Mouse (Mus musculus) kidney, embryonic 16.5 days (tissue): ENCODE results near the gene Odf2. TPM values are rescaled to one million over a fixed set of nuclear protein-coding genes. Genes with fewer than 3 reads are reported as not detected.

ENCODE experiments used
- ATAC-seq: fragments of 200-750 bp; cut with Nextera tagmentation; 2 replicates; pipeline ENCODE4 v1.8.0; 2017; ENCODE audit warnings: moderate TSS enrichment; ENCODE audit not compliant: low FRiP score, low TSS enrichment
- H3K27ac ChIP-seq: fragments of 300-500 bp; sonication (generic); 2 replicates; pipeline ENCODE4 v1.5.1; 2014; ENCODE audit warnings: low read length
- H3K27me3 ChIP-seq: fragments of 300-500 bp; sonication (generic); 2 replicates; pipeline ENCODE4 v1.6.1; 2014; ENCODE audit warnings: low read length, control low read depth, mixed read lengths; ENCODE audit not compliant: insufficient read depth
- H3K36me3 ChIP-seq: fragments of 300-500 bp; sonication (generic); 2 replicates; pipeline ENCODE4 v1.6.1; 2014; ENCODE audit warnings: low read length, control low read depth, mixed read lengths; ENCODE audit not compliant: insufficient read depth
- H3K4me1 ChIP-seq: fragments of 300-500 bp; sonication (generic); 2 replicates; pipeline ENCODE4 v1.6.1; 2014; ENCODE audit warnings: low read length, control low read depth, mixed read lengths; ENCODE audit not compliant: insufficient read depth
- H3K4me2 ChIP-seq: fragments of 300-500 bp; sonication (generic); replicated peaks from 2 replicates; pipeline ENCODE4 v1.6.1; 2014; ENCODE audit warnings: low read depth, low read length
- H3K4me3 ChIP-seq: fragments of 300-500 bp; sonication (generic); 2 replicates; pipeline ENCODE4 v1.5.1; 2014; ENCODE audit warnings: mild to moderate bottlenecking, low read length
- H3K9ac ChIP-seq: fragments of 300-500 bp; sonication (generic); replicated peaks from 2 replicates; pipeline ENCODE4 v1.6.1; 2014; ENCODE audit warnings: low read length
- H3K9me3 ChIP-seq: fragments of 300-500 bp; sonication (generic); 2 replicates; pipeline ENCODE4 v1.6.1; 2016; ENCODE audit warnings: low read length, control low read depth
- WGBS: fragments of 180-500 bp; shearing (Covaris S2); extraction: QIAGEN DNeasy Blood & Tissue Kit; methylation state at CpG from one replicate; pipeline ENCODE4 v1.1.7; 2014; 5-methylcytosine and 5-hydroxymethylcytosine counted together
- polyA plus RNA-seq: library from polyadenylated mRNA; unstranded; fragments of >200 nt; fragmentation: Nextera tagmentation; extraction: Ambion mirVana; gene quantifications from 2 replicates; pipeline ENCODE4 v1.2.1, GENCODE M21; 2015

The Odf2 gene
- 57.7 and 76.5 TPM in 2 replicates for polyA plus RNA-seq

DNA sequence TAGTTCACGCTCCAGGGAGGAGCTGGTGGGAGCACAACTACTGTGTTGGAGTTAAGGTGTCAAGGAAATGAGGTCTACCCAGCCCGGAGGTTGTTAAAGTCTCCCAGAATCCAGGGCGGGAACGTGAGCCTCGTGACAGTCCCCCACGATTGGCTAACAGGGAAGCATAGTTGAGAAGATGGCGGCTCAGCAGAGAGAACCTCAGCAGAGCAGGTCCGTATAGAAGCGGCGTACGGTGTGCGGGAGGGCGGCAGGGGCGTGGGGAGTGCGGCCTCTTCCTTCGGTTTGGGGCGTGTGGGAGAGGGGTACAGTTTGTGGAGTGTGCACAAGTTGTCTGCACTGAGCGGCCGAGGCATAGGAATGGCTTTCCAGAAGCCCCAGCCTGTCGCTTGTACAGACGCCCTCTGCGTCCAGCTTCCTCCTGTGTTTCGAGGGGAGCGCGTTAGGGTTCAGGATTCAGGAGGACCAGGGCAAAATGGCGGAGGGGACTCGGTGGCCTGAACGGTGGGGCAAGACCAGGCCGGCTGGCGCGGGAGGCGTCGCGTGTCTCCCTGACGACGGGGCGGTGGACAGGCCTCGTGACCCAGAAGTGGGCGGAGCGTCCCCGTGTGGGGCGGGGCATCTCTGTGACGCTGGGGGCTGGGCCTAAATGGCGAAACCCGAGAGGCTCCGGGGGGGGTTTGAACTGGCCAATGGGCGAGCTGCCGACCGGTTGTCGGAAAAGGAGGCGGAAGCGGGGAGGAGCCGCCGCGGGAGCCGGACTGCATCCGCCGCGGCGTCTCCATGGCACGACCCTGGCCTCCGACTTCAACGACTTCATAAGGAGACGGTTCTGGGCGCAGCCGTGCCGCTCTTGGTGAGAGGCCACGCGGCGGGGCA lies at the start of gene Odf2:
Gene Odf2, plus strand, starts transcription at position 156 of the 879 bp plus-strand sequence.
- H3K4me2 ChIP-seq: peak within 1 kb of the TSS; percentile 93
- ATAC-seq: peak; percentile 90
- peak within 1 kb of the TSS; percentile 94 for H3K9ac ChIP-seq
- H3K4me1 ChIP-seq: peaks cover 14% of the 10 kb centered on the region
- WGBS: under 1% methylated on average over 56 of the region's 70 CpGs
- H3K4me3 ChIP-seq: peak within 1 kb of the TSS; percentile 100
- no peaks in the 10 kb centered on the region for H3K27me3 ChIP-seq
- no peaks in the 10 kb centered on the region for H3K9me3 ChIP-seq
- H3K36me3 ChIP-seq: peaks cover 20% of the 10 kb centered on the region
- H3K27ac ChIP-seq: peak within 1 kb of the TSS; percentile 94

- no peak overlapping the region for H3K9ac ChIP-seq
- no peak overlapping the region for H3K4me2 ChIP-seq
- ATAC-seq: no peak
- H3K36me3 ChIP-seq: peaks cover 42% of the 10 kb centered on the region
- WGBS: 60% methylated on average over 4 of the region's 4 CpGs
- no peak overlapping the region for H3K27ac ChIP-seq
- H3K27me3 ChIP-seq: peaks cover 14% of the 10 kb centered on the region
- no peak overlapping the region for H3K4me3 ChIP-seq
- no peaks in the 10 kb centered on the region for H3K9me3 ChIP-seq
- no peaks in the 10 kb centered on the region for H3K4me1 ChIP-seq
These were observed 49.6 kb upstream of the Odf2 start for GRCm38 (mm10) chr2:29839460-29839859.

DNA sequence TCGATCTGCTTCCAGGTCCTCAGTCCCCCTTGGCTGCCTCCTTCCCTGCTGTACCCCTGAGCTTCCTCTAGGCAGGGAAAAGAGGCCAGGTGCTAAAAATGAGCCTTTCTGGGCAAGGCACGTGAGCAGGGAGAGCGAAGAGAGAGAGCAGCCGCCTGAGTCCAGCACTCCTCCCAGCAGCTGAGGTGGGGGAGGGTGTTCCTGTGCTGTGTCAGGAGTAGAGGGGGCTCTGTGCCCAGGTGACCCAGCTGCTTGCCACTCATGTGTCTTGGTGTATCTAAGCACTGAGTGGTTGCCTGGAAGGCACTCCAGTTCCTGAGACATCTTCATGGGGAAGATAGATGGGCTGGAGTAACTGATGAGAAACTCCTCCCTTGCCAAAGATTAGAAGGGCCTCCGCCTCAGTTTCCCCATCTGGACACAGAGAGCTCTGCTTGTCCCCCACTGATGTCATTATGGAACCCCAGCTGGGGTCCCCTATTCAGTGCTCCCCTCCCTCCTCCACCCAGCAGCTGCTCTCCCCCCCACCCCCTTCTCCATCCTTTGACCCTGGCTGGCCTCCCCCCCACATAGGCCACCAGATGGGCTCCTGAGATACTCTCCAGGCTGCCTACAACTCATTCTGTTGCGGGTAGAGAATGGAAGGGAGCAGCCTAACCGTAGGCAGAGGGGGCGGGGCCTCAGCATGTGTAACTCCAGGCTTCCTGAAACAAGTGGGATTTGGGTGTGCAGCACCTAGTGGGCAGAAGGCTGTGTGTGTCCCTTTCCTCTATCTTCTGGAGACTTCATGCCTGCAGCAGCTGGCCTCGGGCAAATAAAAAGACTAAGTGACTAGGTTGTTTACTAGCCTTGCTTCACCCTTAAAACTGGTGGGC lies 45.6 kb upstream of the Odf2 start:
- no peak overlapping the region for H3K9ac ChIP-seq
- H3K4me2 ChIP-seq: no peak overlapping the region
- H3K36me3 ChIP-seq: peaks cover 32% of the 10 kb centered on the region
- no peaks in the 10 kb centered on the region for H3K9me3 ChIP-seq
- no peak for ATAC-seq
- no peak overlapping the region for H3K4me3 ChIP-seq
- peaks cover 12% of the 10 kb centered on the region for H3K4me1 ChIP-seq
- H3K27me3 ChIP-seq: peaks cover 46% of the 10 kb centered on the region
- 70% methylated on average over 9 of the region's 9 CpGs for WGBS
- H3K27ac ChIP-seq: no peak overlapping the region

GRCm38 (mm10) chr2:29844115-29844514 lies 44.9 kb upstream of the Odf2 start:
- no peak overlapping the region for H3K27ac ChIP-seq

GRCm38 (mm10) chr2:29844661-29845060 lies 44.4 kb upstream of the Odf2 start:
- no peak for ATAC-seq
- Histone ChIP-seq H3K36me3 (peaks cover 27% of the 10 kb centered on the region), H3K9ac (no peak overlapping the region), H3K4me1 (peaks cover 12% of the 10 kb centered on the region), H3K27ac (no peak overlapping the region), H3K27me3 (peaks cover 49% of the 10 kb centered on the region), H3K4me2 (no peak overlapping the region), H3K4me3 (no peak overlapping the region), H3K9me3 (no peaks in the 10 kb centered on the region)
- whole genome bisulfite sequencing: 16% methylated on average over 3 of the region's 3 CpGs

More at GRCm38 (mm10) chr2:29844115-29844514, 44.9 kb upstream of the Odf2 start:
- Histone ChIP-seq H3K4me3 (no peak overlapping the region), H3K27me3 (peaks cover 49% of the 10 kb centered on the region), H3K4me2 (no peak overlapping the region), H3K4me1 (peaks cover 12% of the 10 kb centered on the region), H3K36me3 (peaks cover 27% of the 10 kb centered on the region), H3K9ac (no peak overlapping the region), H3K9me3 (no peaks in the 10 kb centered on the region)
- 87% methylated on average over 2 of the region's 2 CpGs for WGBS
- ATAC-seq: no peak

DNA sequence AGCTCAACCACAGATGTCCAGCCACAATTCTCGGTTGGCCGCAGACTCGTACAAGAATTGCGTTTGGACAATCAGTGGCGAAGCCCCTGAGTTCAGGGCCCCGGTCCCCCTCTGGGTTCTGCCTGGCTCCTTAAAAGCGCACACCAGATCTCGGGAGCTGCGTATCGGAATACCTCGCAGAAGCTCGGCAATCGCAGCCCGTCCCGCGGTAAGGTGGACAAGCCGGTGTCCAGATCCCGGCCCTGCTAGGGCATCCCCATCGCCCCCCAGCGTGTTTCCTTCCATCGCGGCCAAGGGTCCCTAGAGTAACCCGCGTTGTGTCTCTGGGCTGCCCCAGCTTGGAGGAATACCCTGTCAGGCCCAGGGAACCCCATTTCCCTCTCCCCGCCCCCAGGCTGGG lies 43.4 kb upstream of the Odf2 start:
- WGBS: 11% methylated on average over 25 of the region's 25 CpGs
- Histone ChIP-seq H3K36me3 (peaks cover 27% of the 10 kb centered on the region), H3K9ac (peak overlapping the region; percentile 57), H3K27me3 (peaks cover 49% of the 10 kb centered on the region), H3K27ac (no peak overlapping the region), H3K4me3 (peak overlapping the region; percentile 38), H3K9me3 (no peaks in the 10 kb centered on the region), H3K4me2 (peak overlapping the region; percentile 55), H3K4me1 (peaks cover 12% of the 10 kb centered on the region)
- peak; percentile 8; the same call in 1 of the 2 replicates for ATAC-seq

DNA sequence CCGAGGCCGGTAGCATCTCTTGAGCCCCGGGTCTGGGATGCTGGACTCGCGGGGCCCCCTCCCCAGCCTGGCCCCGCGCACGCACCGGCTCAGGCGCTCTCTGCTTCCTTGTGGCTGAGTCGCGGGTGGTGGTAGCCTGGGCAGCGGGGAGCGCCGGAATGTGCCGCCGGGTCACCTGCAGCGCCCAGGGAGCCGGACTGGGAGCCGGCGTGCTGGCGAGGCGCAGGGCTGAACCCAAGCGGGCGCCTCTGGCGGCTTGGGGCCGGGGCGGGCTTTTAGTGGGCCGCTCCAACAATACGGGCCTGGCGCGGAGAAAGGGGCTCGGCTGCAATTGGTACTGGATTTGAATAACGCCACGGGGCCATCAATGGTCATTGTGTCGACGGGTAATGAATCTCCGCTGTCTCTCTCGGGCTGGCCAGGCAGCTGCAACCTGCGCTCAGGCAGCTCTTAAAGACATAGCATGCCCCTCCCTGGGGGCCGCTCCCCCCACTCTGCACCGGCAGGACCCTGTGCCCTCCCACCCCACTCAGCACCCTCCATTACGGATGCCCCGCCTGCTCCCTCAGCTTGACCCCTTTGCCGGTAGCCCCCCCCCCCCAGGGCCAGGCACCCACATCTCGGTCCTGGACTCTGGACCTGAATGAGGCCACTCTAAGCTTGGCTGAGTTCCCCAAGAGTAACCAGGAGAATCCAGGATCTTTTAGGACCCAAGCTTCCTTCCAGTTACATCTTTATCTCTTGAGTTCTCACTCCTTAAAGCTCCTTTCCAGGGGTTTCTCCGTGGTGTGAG lies 42.8 kb upstream of the Odf2 start:
- peak overlapping the region; percentile 55 for H3K4me2 ChIP-seq
- peak overlapping the region; percentile 57 for H3K9ac ChIP-seq
- 6% methylated on average over 46 of the region's 47 CpGs for WGBS
- H3K36me3 ChIP-seq: peaks cover 26% of the 10 kb centered on the region
- ATAC-seq: peak; percentile 30; the same call in 1 of the 2 replicates
- no peak overlapping the region for H3K27ac ChIP-seq
- peak overlapping the region; percentile 38 for H3K4me3 ChIP-seq
- H3K9me3 ChIP-seq: no peaks in the 10 kb centered on the region
- H3K4me1 ChIP-seq: peaks cover 12% of the 10 kb centered on the region
- peaks cover 49% of the 10 kb centered on the region for H3K27me3 ChIP-seq

DNA sequence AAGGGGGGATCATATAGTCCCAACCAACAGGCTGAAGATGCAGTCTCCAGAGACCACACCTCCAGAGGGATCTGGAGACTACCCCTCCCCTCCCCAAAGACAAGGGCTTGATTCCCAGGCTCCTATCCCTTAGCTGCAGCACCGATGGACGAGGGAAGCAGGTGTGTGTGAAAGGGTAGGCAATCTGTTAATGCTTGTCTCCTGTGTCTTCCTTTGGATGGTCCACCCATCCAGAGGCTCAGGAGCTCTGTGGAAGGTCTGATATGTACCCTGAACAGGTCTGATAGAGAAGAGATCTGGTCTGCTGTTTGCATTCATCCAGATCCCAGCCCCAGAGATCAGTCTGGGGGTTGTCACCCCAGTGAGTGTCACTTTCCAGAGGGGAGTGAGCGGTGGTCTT lies 42.1 kb upstream of the Odf2 start:
- Histone ChIP-seq H3K27me3 (peaks cover 49% of the 10 kb centered on the region), H3K27ac (no peak overlapping the region), H3K9ac (no peak overlapping the region), H3K4me1 (peaks cover 12% of the 10 kb centered on the region), H3K4me3 (no peak overlapping the region), H3K9me3 (no peaks in the 10 kb centered on the region), H3K36me3 (peaks cover 22% of the 10 kb centered on the region), H3K4me2 (0 out of 2 replicates have a peak overlapping the region, but pooled peaks have one; percentile 55)
- 56% methylated on average over 3 of the region's 3 CpGs for WGBS
- ATAC-seq: no peak

GRCm38 (mm10) chr2:29849041-29849440 lies 40.0 kb upstream of the Odf2 start:
- H3K4me2 ChIP-seq: no peak overlapping the region
- H3K4me1 ChIP-seq: peaks cover 12% of the 10 kb centered on the region
- H3K9me3 ChIP-seq: no peaks in the 10 kb centered on the region
- WGBS: 75% methylated on average over 8 of the region's 8 CpGs
- H3K36me3 ChIP-seq: 0 out of 2 replicates have a peak, but pooled peaks cover 4% of the 10 kb centered on the region
- H3K27ac ChIP-seq: no peak overlapping the region
- no peak overlapping the region for H3K4me3 ChIP-seq
- H3K27me3 ChIP-seq: peaks cover 39% of the 10 kb centered on the region
- no peak for ATAC-seq
- H3K9ac ChIP-seq: no peak overlapping the region; the same call in 1 of the 2 replicates
